Mouse (Mus musculus) cerebellum, adult 8-10 months (tissue): ENCODE results near the gene Mpzl1.
A peak's percentile ranks its signal among the peaks of the same experiment; 100 is the strongest.
"Not testable (repeated sequence)": the region's sequence is repeated elsewhere in the genome, so short reads cannot be mapped to it uniquely, and the experiment has no call there.

Experiments
- DNase-seq: peaks from one replicate; pipeline ENCODE4 v3.0.0; 2022

The Mpzl1 gene

GRCm38 (mm10) chr1:165634151-165634884, at the start of gene Mpzl1:
TSS of gene Mpzl1 (minus strand) at chr1:165634538.
- peak; percentile 99 for DNase-seq

DNA sequence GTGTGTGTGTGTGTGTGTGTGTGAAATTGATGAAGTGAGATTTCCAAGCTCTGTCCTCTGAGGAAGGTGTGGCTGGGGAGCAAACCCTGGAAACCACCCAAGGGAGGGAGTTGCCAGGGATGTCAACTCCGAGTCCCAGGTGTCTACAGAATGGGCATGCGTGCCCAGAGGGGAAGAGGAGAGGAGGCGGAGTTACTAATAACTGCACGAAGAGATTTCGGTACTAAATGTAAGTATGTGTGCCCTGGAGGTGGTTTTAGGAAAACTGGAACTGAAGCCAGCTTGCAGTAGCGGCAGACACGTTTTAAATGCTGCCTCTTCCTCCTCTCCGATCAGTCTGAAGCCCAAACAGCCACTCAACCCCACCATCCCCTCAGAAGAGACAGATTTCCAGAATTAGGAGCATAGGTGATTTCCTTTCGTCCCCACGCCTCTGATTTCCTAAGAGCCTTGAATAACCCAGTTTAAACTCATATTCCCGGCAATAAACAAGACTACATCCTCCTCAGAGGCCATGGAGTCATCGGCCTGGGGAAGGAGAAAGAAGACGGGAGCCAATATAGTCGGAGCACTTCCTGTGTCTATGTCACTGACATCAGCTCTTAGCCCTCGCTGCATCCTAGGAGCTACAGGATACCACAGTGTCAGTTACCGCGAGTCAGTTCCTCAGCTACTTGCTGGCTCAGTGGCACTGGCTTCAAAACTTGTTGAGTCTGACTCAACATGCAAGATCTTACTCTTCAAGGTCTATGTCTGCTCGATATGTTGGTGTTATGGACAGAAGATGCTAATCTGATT, 47.9 kb upstream of the Mpzl1 start:
- DNase-seq: no peak

DNA sequence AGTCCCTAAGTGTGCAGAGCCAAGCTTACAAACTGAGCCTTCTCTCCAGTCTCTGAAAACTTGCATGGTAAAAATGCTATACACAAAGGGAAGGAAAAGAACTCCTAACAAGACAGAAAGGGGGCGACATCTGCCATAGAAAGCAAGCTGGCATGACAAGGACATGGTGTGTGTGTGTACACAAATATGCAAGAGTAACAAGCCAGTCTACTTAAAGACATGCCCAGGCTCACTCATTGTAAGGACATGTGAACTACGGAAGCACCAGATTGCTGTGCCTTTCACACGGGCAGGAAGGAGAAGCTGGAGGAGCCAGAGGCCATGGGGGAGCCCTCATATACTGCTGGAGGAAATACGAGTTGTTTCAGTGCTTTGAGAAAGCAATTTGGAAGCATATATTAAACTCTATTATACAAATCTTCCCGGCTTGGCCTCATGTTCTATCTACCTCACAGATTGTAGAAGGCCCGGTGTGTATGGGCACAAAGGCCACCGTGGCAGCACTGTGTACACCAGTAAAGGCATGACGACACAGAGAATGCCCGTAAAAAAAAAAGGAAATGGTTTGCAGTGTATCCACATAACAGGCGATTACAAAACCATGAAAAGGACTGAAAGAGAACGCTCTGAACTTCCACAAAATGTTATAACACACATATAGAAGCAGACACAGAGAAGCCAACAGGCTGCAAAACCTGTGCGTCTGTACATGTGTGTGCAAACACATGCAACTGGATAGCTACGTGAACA, 46.9 kb upstream of the Mpzl1 start:
- no peak for DNase-seq

DNA sequence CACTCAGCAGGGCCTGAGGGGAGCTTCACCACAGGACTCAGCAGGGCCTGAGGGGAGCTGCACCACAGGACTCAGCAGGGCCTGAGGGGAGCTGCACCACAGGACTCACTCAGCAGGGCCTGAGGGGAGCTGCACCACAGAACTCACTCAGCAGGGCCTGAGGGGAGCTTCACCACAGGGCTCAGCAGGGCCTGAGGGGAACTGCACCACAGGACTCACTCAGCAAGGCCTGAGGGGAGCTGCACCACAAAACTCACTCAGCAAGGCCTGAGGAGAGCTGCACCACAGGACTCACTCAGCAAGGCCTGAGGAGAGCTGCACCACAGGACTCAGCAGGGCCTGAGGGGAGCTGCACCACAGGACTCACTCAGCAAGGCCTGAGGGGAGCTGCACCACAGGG, 45.7 kb upstream of the Mpzl1 start:
- not testable (repeated sequence) for DNase-seq

- no peak for DNase-seq
These were observed 45.3 kb upstream of the Mpzl1 start for GRCm38 (mm10) chr1:165679618-165679997.

GRCm38 (mm10) chr1:165678861-165679617, 44.7 kb upstream of the Mpzl1 start:
- no peak for DNase-seq

DNA sequence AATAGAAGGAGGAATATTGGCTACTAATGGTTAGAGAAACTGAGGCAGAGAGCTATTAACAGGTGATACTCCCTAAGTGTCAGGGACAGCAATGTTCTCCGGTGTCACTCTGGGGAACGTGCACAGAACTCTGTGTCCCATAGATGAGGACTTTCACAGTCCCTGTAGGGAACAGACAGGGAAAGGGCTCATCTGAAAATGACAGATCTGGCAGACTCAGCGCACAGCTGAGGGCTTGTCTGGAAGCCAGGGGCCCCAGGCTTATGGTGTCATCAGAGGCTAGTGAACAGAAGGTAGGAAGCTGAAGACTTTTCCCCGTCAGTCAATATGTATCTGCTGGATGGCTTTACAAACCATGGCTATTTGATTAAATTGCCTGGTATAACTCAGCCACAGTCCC, 43.2 kb upstream of the Mpzl1 start:
- no peak for DNase-seq

DNA sequence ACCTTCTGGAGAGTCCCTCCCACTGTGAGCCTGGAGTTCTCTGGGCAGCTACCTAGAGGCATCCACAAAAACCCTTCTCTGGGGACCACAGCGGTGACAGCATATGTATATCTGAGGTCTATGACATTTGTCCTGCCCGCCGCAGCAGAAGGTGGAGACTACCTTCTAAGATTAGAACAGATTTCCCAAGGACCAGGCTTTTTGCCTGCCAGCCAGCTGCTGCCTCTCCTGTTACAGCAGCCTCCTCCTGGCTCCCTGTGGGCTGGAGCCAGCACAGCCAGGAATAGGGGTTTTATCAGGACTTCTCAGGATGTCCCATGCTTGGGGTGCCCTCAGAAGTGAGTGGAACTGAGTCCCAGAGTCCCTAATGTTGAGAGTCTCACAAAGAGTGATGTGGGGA, 42.7 kb upstream of the Mpzl1 start:
- no peak for DNase-seq

DNA sequence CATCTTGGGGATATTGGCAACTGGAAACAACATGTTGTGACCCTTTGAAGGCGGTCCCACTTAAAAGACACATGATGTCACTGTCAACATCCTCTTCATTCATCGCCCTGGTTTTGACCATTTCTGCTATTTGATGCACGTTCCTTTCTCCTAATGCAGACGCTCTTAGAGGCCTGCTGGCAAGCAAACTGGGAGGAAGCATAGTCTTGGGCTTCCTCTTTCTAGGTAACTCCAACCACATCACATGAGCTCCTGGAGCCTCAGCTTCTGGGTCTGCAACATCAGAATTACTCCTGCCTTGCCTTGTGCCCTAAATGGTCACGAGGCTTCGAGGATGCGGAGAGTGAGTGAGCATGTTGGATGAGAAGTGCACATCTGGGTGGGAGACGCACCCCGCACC, 40.8 kb upstream of the Mpzl1 start:
- no peak for DNase-seq

GRCm38 (mm10) chr1:165672355-165672754, 38.0 kb upstream of the Mpzl1 start:
- no peak for DNase-seq

GRCm38 (mm10) chr1:165670056-165670455, 35.7 kb upstream of the Mpzl1 start:
- no peak for DNase-seq

- no peak for DNase-seq
These were observed 34.6 kb upstream of the Mpzl1 start for GRCm38 (mm10) chr1:165668904-165669303.

DNA sequence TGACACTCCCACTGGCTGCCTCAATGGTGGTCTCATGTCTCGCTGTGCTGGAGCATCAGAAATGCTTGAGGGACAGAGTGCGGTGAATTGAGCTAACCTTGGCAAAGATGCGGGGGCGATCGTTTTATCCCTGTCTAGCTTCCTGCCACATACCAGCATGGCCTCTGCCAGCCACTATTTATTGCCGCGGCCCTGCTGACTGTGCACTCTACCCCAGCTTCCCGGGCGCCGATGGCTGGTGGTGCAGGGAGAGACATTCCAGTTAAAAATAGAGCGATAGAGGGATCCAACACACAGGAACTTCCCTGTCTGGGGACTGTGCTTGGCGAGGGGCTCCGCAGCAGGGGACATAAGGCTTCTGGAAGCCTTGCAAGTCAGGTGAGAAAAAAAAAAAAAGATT, 33.0 kb upstream of the Mpzl1 start:
- DNase-seq: no peak

GRCm38 (mm10) chr1:165666944-165667343, 32.6 kb upstream of the Mpzl1 start:
- DNase-seq: no peak

- DNase-seq: no peak
These were observed 31.4 kb upstream of the Mpzl1 start for GRCm38 (mm10) chr1:165665758-165666157.

DNA sequence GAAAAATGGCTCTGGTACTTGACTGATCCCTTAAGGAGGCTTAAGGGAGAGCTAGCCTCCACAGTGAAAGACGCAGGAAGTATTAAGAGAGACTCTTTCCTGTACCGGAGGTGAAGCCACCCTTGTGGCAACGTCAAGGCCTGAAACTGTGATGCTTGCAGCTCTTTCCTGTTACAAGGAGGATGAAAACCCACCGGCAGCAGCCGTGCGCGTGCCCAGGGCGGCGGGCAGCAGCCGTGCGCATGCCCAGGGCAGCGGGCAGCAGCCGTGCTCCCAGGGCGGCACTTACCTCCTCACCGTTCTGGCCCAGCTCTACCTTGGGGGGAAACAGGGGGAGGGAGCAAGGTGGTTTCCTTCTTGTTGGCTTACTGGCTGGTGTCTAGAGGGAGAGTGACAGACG, 28.9 kb upstream of the Mpzl1 start:
- DNase-seq: no peak

- DNase-seq: no peak
These were observed 28.3 kb upstream of the Mpzl1 start for GRCm38 (mm10) chr1:165662426-165663192.

GRCm38 (mm10) chr1:165661725-165662124, 27.4 kb upstream of the Mpzl1 start:
- no peak for DNase-seq

GRCm38 (mm10) chr1:165661191-165661590, 26.9 kb upstream of the Mpzl1 start:
- DNase-seq: no peak

DNA sequence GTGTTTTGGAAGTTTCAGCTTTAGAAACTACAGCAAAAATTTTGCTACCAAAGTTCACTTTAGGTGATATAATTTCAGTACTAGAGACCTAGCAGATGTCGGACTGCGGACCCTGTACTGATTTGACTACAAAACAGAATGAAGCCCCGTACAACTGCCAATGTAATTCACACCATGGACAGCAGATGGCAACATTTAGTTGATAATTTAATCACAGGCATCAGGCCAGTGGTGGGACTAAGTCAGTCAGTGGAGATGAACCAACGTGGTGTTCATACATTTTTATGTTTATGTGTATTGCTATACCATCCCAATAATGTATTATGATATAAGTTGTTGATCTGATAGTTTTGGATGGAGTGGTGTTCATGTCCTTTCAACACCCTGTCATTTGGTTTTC, 26.4 kb upstream of the Mpzl1 start:
- DNase-seq: peak; percentile 57

GRCm38 (mm10) chr1:165658602-165659001, 24.3 kb upstream of the Mpzl1 start:
- peak; percentile 73 for DNase-seq

DNA sequence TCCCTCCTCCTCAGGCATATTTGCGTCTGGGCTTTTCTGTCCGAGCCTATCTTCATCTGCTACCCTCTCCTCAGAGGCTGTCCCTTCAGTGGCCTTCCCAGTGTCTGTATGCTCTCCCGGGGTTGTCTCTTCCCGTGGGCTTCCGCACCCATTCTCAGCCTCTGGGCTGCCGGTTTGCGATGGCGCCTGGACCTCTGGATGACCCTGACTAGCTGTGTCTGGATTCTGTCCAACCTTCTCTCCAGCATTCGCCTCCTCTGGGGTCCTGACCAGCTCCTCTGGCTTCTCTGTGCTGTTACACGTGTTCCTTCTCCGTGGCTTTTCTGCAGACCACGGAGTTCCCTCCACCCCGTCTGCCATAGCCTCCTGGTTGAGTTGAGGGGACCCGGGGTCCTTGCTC, 21.1 kb upstream of the Mpzl1 start:
- DNase-seq: no peak
